Mouse (Mus musculus): Measurements from ENCODE around the gene Farsb.

Farsb gene

GRCm38 (mm10) chr1:78420271-78420670 is 68.4 kb downstream of the Farsb start:
- no peak for DNase-seq (ENCODE audit: low spot score in 2 of 2)

- DNase-seq (ENCODE audit: low spot score in 2 of 2) = peak in 1 of 2 experiments; percentile 51
Observed at GRCm38 (mm10) chr1:78419593-78419992, 69.1 kb downstream of the Farsb start.

- no peak for DNase-seq (ENCODE audit: low spot score in 2 of 2)
Observed at GRCm38 (mm10) chr1:78417154-78417911, 71.4 kb downstream of the Farsb start.

GRCm38 (mm10) chr1:78414421-78414820 is 74.3 kb downstream of the Farsb start:
- no peak for DNase-seq (ENCODE audit: low spot score in 2 of 2)

GRCm38 (mm10) chr1:78412668-78413067 is 76.0 kb downstream of the Farsb start:
- DNase-seq (ENCODE audit: low spot score in 2 of 2) = no peak

GRCm38 (mm10) chr1:78409396-78409795 is 79.3 kb downstream of the Farsb start:
- DNase-seq (ENCODE audit: low spot score in 2 of 2) = no peak

GRCm38 (mm10) chr1:78401413-78401812 is 87.3 kb downstream of the Farsb start:
- no peak for DNase-seq (ENCODE audit: low spot score in 2 of 2)

- no peak for DNase-seq (ENCODE audit: low spot score in 2 of 2)
Observed at GRCm38 (mm10) chr1:78399755-78400154, 88.9 kb downstream of the Farsb start.

- DNase-seq (ENCODE audit: low spot score in 2 of 2) = no peak
Observed at GRCm38 (mm10) chr1:78396320-78396913, 92.3 kb downstream of the Farsb start.

- DNase-seq (ENCODE audit: low spot score in 2 of 2) = no peak
Observed at GRCm38 (mm10) chr1:78395737-78396136, 93.0 kb downstream of the Farsb start.

GRCm38 (mm10) chr1:78395191-78395735 is 93.4 kb downstream of the Farsb start:
- DNase-seq (ENCODE audit: low spot score in 2 of 2) = no peak

GRCm38 (mm10) chr1:78388848-78389247 is 99.8 kb downstream of the Farsb start:
- no peak for DNase-seq (ENCODE audit: low spot score in 2 of 2)

- DNase-seq (ENCODE audit: low spot score in 2 of 2) = no peak
Observed at GRCm38 (mm10) chr1:78387854-78388253, 100.8 kb downstream of the Farsb start.

GRCm38 (mm10) chr1:78380950-78381349 is 107.7 kb downstream of the Farsb start:
- no peak for DNase-seq (ENCODE audit: low spot score in 2 of 2)

- DNase-seq (ENCODE audit: low spot score in 2 of 2) = no peak
Observed at GRCm38 (mm10) chr1:78375058-78375457, 113.6 kb downstream of the Farsb start.

- DNase-seq (ENCODE audit: low spot score in 2 of 2) = no peak
Observed at GRCm38 (mm10) chr1:78373836-78374235, 114.9 kb downstream of the Farsb start.

- no peak for DNase-seq (ENCODE audit: low spot score in 2 of 2)
Observed at GRCm38 (mm10) chr1:78372316-78372715, 116.4 kb downstream of the Farsb start.

- DNase-seq (ENCODE audit: low spot score in 2 of 2) = no peak
Observed at GRCm38 (mm10) chr1:78371569-78372236, 117.0 kb downstream of the Farsb start.

GRCm38 (mm10) chr1:78370121-78370520 is 118.6 kb downstream of the Farsb start:
- no peak for DNase-seq (ENCODE audit: low spot score in 2 of 2)

All from spleen, postnatal 14 days (tissue).